Mouse (Mus musculus): Measurements from ENCODE around the gene Sh3tc1.

The Sh3tc1 gene

GRCm38 (mm10) chr5:35722654-35723053 is 17.1 kb downstream of the Sh3tc1 start:
- DNase-seq (ENCODE audit: low read depth, low spot score): no peak

- DNase-seq (ENCODE audit: low read depth, low spot score): no peak
Measured at GRCm38 (mm10) chr5:35721933-35722332, 17.9 kb downstream of the Sh3tc1 start.

GRCm38 (mm10) chr5:35719880-35720279 is 19.9 kb downstream of the Sh3tc1 start:
- DNase-seq (ENCODE audit: low read depth, low spot score): no peak

GRCm38 (mm10) chr5:35719343-35719742 is 20.4 kb downstream of the Sh3tc1 start:
- no peak for DNase-seq (ENCODE audit: low read depth, low spot score)

- DNase-seq (ENCODE audit: low read depth, low spot score): no peak
Measured at GRCm38 (mm10) chr5:35718817-35719216, 21.0 kb downstream of the Sh3tc1 start.

GRCm38 (mm10) chr5:35717946-35718345 is 21.8 kb downstream of the Sh3tc1 start:
- peak; percentile 28 for DNase-seq (ENCODE audit: low read depth, low spot score)

GRCm38 (mm10) chr5:35717455-35717854 is 22.3 kb downstream of the Sh3tc1 start:
- no peak for DNase-seq (ENCODE audit: low read depth, low spot score)

GRCm38 (mm10) chr5:35713649-35714354 is 26.0 kb downstream of the Sh3tc1 start:
- DNase-seq (ENCODE audit: low read depth, low spot score): peak; percentile 85

GRCm38 (mm10) chr5:35712517-35712916 is 27.3 kb downstream of the Sh3tc1 start:
- DNase-seq (ENCODE audit: low read depth, low spot score): no peak

GRCm38 (mm10) chr5:35710931-35711330 is 28.9 kb downstream of the Sh3tc1 start:
- DNase-seq (ENCODE audit: low read depth, low spot score): no peak

- DNase-seq (ENCODE audit: low read depth, low spot score): no peak
Measured at GRCm38 (mm10) chr5:35710481-35710880, 29.3 kb downstream of the Sh3tc1 start.

GRCm38 (mm10) chr5:35705411-35705810 is 34.4 kb downstream of the Sh3tc1 start:
- DNase-seq (ENCODE audit: low read depth, low spot score): no peak

- no peak for DNase-seq (ENCODE audit: low read depth, low spot score)
Measured at GRCm38 (mm10) chr5:35703814-35704213, 36.0 kb downstream of the Sh3tc1 start.

- DNase-seq (ENCODE audit: low read depth, low spot score): no peak
Measured at GRCm38 (mm10) chr5:35703183-35703582, 36.6 kb downstream of the Sh3tc1 start.

GRCm38 (mm10) chr5:35702582-35703140 is 37.1 kb downstream of the Sh3tc1 start:
- DNase-seq (ENCODE audit: low read depth, low spot score): no peak

- peak; percentile 68 for DNase-seq (ENCODE audit: low read depth, low spot score)
Measured at GRCm38 (mm10) chr5:35701042-35701441, 38.7 kb downstream of the Sh3tc1 start.

GRCm38 (mm10) chr5:35695815-35696214 is 44.0 kb downstream of the Sh3tc1 start:
- peak; percentile 10 for DNase-seq (ENCODE audit: low read depth, low spot score)

GRCm38 (mm10) chr5:35693638-35694037 is 46.1 kb downstream of the Sh3tc1 start:
- DNase-seq (ENCODE audit: low read depth, low spot score): no peak

- no peak for DNase-seq (ENCODE audit: low read depth, low spot score)
Measured at GRCm38 (mm10) chr5:35691246-35691645, 48.5 kb downstream of the Sh3tc1 start.

GRCm38 (mm10) chr5:35690485-35691165 is 49.2 kb downstream of the Sh3tc1 start:
- no peak for DNase-seq (ENCODE audit: low read depth, low spot score)

GRCm38 (mm10) chr5:35689374-35689773 is 50.4 kb downstream of the Sh3tc1 start:
- no peak for DNase-seq (ENCODE audit: low read depth, low spot score)

- DNase-seq (ENCODE audit: low read depth, low spot score): no peak
Measured at GRCm38 (mm10) chr5:35688851-35689250, 50.9 kb downstream of the Sh3tc1 start.

- peak; percentile 39 for DNase-seq (ENCODE audit: low read depth, low spot score)
Measured at GRCm38 (mm10) chr5:35687098-35687497, 52.7 kb downstream of the Sh3tc1 start.

Measured in forelimb bud, embryonic 11.5 days (tissue).